ENCODE assay signal across 20 mouse cellular contexts in the genomic region with DNA sequence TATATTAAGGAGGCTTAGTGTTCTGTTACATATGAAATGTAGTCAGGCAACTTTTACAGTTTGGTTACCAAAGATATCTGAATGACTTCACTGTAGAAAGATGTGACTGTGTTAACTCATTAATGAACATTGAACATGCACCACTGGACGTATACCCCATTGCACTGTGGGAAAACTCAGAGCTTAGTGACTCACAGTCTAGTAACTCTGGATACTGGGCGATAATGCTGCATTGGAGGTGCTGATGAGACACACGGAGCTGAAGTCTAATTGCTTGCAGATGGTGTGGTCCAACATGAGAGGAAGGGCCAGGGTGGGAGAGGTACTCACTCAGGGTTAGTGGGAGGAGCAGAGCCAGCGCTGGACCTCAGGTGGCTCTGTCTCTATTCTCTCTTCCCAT. TPM values are rescaled to one million over a fixed set of nuclear protein-coding genes. Genes with fewer than 3 reads are reported as not detected.
A peak's percentile ranks its signal among the peaks of the same experiment; 100 is the strongest.
DNase-seq lines count a peak whose midpoint lies in the region; ATAC-seq and TF ChIP-seq lines count a peak whose summit lies in the region.
"Had no signal": no experiment of that assay in that cellular context is flagged by ENCODE, and none has a peak within 500 bp of the region (broad histone marks: within the 10 kb centered on the region; RNA-seq: fewer than 3 reads in every experiment).

No protein-coding gene starts in this region.

- no peaks in the 10 kb centered on the region for H3K27me3 ChIP-seq in intestine, embryonic 15.5 days (replicated peaks)
- no peaks in the 10 kb centered on the region for H3K27me3 ChIP-seq in intestine, embryonic 16.5 days (replicated peaks; ENCODE audit: control insufficient read depth, insufficient read depth, low read length)
- H3K27me3 ChIP-seq in liver, postnatal 0 days (ENCODE audit: insufficient read depth, low read length): no peaks in the 10 kb centered on the region
- H3K27me3 ChIP-seq: embryonic facial prominence, embryonic 15.5 days; hindbrain, embryonic 13.5 days; neural tube, embryonic 15.5 days had no signal

- WGBS in intestine, embryonic 15.5 days: 69% methylated on average over 4 of the region's 4 CpGs
- 71% methylated on average over 4 of the region's 4 CpGs for WGBS in intestine, embryonic 16.5 days
- WGBS in liver, postnatal 0 days (ENCODE audit: insufficient replicate concordance): 72% methylated on average over 4 of the region's 4 CpGs

- TF ChIP-seq CTCF in liver, postnatal 0 days (IDR thresholded peaks at IDR 0.05; ENCODE audit: low read depth): no peak

- TF ChIP-seq EP300 in liver, postnatal 0 days (IDR thresholded peaks at IDR 0.05; ENCODE audit: low read depth): no peak

- H3K9me3 ChIP-seq in intestine, embryonic 15.5 days: no peaks in the 10 kb centered on the region
- H3K9me3 ChIP-seq in intestine, embryonic 16.5 days (ENCODE audit: control insufficient read depth, low read length): no peaks in the 10 kb centered on the region
- no peaks in the 10 kb centered on the region for H3K9me3 ChIP-seq in liver, postnatal 0 days (ENCODE audit: low read length)
- H3K9me3 ChIP-seq: embryonic facial prominence, embryonic 15.5 days; hindbrain, embryonic 13.5 days; megakaryocyte, embryonic 14.5 days; neural tube, embryonic 15.5 days had no signal

- H3K27ac ChIP-seq in intestine, embryonic 15.5 days: no peak overlapping the region
- no peak overlapping the region for H3K27ac ChIP-seq in intestine, embryonic 16.5 days (ENCODE audit: low read length)
- no peak overlapping the region for H3K27ac ChIP-seq in liver, postnatal 0 days (ENCODE audit: low read depth)
- H3K27ac ChIP-seq: embryonic facial prominence, embryonic 15.5 days; hindbrain, embryonic 13.5 days; neural tube, embryonic 15.5 days had no signal

- no peak overlapping the region for H3K9ac ChIP-seq in intestine, embryonic 15.5 days
- no peak overlapping the region for H3K9ac ChIP-seq in intestine, embryonic 16.5 days (ENCODE audit: low read depth, low read length)
- H3K9ac ChIP-seq in liver, postnatal 0 days (replicated peaks): no peak overlapping the region
- H3K9ac ChIP-seq: embryonic facial prominence, embryonic 15.5 days; hindbrain, embryonic 13.5 days; neural tube, embryonic 15.5 days had no signal

- H3K4me2 ChIP-seq in intestine, embryonic 15.5 days (replicated peaks): no peak overlapping the region
- no peak overlapping the region for H3K4me2 ChIP-seq in intestine, embryonic 16.5 days (ENCODE audit: low read depth, low read length)
- no peak overlapping the region for H3K4me2 ChIP-seq in liver, postnatal 0 days (ENCODE audit: low read depth, low read length)
- H3K4me2 ChIP-seq: embryonic facial prominence, embryonic 15.5 days; hindbrain, embryonic 13.5 days; neural tube, embryonic 15.5 days had no signal

- peak; percentile 13; the same call in 1 of the 2 replicates for ATAC-seq in intestine, embryonic 15.5 days
- no peak for ATAC-seq in intestine, embryonic 16.5 days
- no peak for ATAC-seq in liver, postnatal 0 days
- ATAC-seq: inflammation-experienced regulatory T-cells, adult 6 months had no signal

- H3K4me3 ChIP-seq in intestine, embryonic 15.5 days (replicated peaks): no peak overlapping the region
- no peak overlapping the region for H3K4me3 ChIP-seq in intestine, embryonic 16.5 days (ENCODE audit: low read length)
- no peak overlapping the region for H3K4me3 ChIP-seq in liver, postnatal 0 days (ENCODE audit: low read depth, low read length)
- H3K4me3 ChIP-seq: embryonic facial prominence, embryonic 15.5 days; hindbrain, embryonic 13.5 days; megakaryocyte, embryonic 14.5 days; neural tube, embryonic 15.5 days had no signal

- peak; percentile 50 for DNase-seq in embryo, embryonic 10 days (ENCODE audit: low spot score)
- DNase-seq in embryo, embryonic 9.5 days (ENCODE audit: extremely low spot score): no peak
- peak; percentile 13 for DNase-seq in urinary bladder, adult 2 months (ENCODE audit: low spot score)
- DNase-seq in urinary bladder, postnatal 10 days (ENCODE audit: low spot score): no peak
- DNase-seq in liver, postnatal 0 days: no peak
- no peak for DNase-seq in adrenal gland, adult 8-10 months
- DNase-seq: heart, adult 18-20 months; kidney, postnatal 14 days; liver; midbrain, embryonic 14.5 days; right cerebral cortex, postnatal 14 days; spleen, adult 18-20 months had no signal

- no peaks in the 10 kb centered on the region for H3K36me3 ChIP-seq in intestine, embryonic 15.5 days
- no peaks in the 10 kb centered on the region for H3K36me3 ChIP-seq in intestine, embryonic 16.5 days (ENCODE audit: control insufficient read depth, insufficient read depth, low read length)
- no peaks in the 10 kb centered on the region for H3K36me3 ChIP-seq in liver, postnatal 0 days (replicated peaks; ENCODE audit: insufficient read depth, low read length)
- H3K36me3 ChIP-seq: embryonic facial prominence, embryonic 15.5 days; G1E; hindbrain, embryonic 13.5 days; neural tube, embryonic 15.5 days had no signal

- H3K4me1 ChIP-seq in intestine, embryonic 15.5 days (replicated peaks): peaks cover 15% of the 10 kb centered on the region
- peaks cover 25% of the 10 kb centered on the region for H3K4me1 ChIP-seq in intestine, embryonic 16.5 days (ENCODE audit: control insufficient read depth, insufficient read depth, low read length)
- 0 out of 2 replicates have a peak, but pooled peaks cover 11% of the 10 kb centered on the region for H3K4me1 ChIP-seq in liver, postnatal 0 days (ENCODE audit: insufficient read depth)

RNA-seq across cellular contexts. Expression of a gene that starts 34.7 kb away (rescaled TPM):
- 61.7 and 63.0 TPM in 2 replicates for polyA plus RNA-seq in intestine, embryonic 15.5 days (2015; fragmentation: Nextera tagmentation; extraction: Ambion mirVana)
- polyA plus RNA-seq in intestine, embryonic 16.5 days (2015; fragmentation: Nextera tagmentation; extraction: Ambion mirVana): 64.7 and 66.5 TPM in 2 replicates
- 137 and 189 TPM in 2 replicates for polyA plus RNA-seq in urinary bladder, adult 2 months (2012; rRNA removed)
- polyA plus RNA-seq in liver, postnatal 0 days (2015; fragmentation: Nextera tagmentation; extraction: Ambion mirVana): 9.1 and 10.7 TPM in 2 replicates
- total RNA-seq in adrenal gland, adult 8-10 months (2022): 10 to 100 TPM; 54.0 to 80.8 (median 65.0) TPM
- polyA plus RNA-seq: G1E had no signal

Comparison
In these comparisons a context has a peak if more than half of its experiments do, and no peak if none do; other contexts are left out.
1. DNase-seq: peak in embryo, embryonic 10 days (single experiment) and urinary bladder, adult 2 months (single experiment); none in embryo, embryonic 9.5 days (single experiment), urinary bladder, postnatal 10 days (single experiment), liver, postnatal 0 days (single experiment) and adrenal gland, adult 8-10 months (single experiment).